Mouse (Mus musculus) lung, adult 2 months (tissue): ENCODE measurements around the gene Srrm1.

Experiments used
- CTCF ChIP-seq: fragments of 200-500 bp; IDR thresholded peaks from 2 replicates; pipeline ENCODE4 v1.5.1; 2011; ENCODE audit warnings: mild to moderate bottlenecking, low read length, control low read depth; ENCODE audit not compliant: insufficient read depth
- POLR2A ChIP-seq: fragments of 200-500 bp; IDR thresholded peaks from 2 replicates; pipeline ENCODE4 v1.6.1; 2011; ENCODE audit warnings: low read depth, mild to moderate bottlenecking, control low read depth, low read length, borderline replicate concordance; ENCODE audit errors: extremely low read depth

GRCm38 (mm10) chr4:135300248-135301041 is 52.7 kb downstream of the Srrm1 start:
- TF ChIP-seq POLR2A = no peak
- no peak for TF ChIP-seq CTCF
